11 mouse cellular contexts compared by ENCODE assay signal in genomic region chr11:67276601-67277174, GRCm38 (mm10). TPM values are rescaled to one million over a fixed set of nuclear protein-coding genes. Genes with fewer than 3 reads are reported as not detected.
DNase-seq lines count a peak whose midpoint lies in the region; ATAC-seq lines count a peak whose summit lies in the region.
"Had no signal": no experiment of that assay in that cellular context is flagged by ENCODE, and none has a peak within 500 bp of the region (broad histone marks: within the 10 kb centered on the region; RNA-seq: fewer than 3 reads in every experiment).

TSS of gene Myh8 (plus strand) at chr11:67277124.

- no peaks in the 10 kb centered on the region for H3K4me1 ChIP-seq in embryonic facial prominence, embryonic 14.5 days (ENCODE audit: control insufficient read depth, insufficient read depth, low read length)
- no peaks in the 10 kb centered on the region for H3K4me1 ChIP-seq in embryonic facial prominence, embryonic 10.5 days
- H3K4me1 ChIP-seq in liver, embryonic 15.5 days (replicated peaks), result no peaks in the 10 kb centered on the region
- H3K4me1 ChIP-seq in liver, embryonic 12.5 days, result no peaks in the 10 kb centered on the region
- H3K4me1 ChIP-seq: midbrain, embryonic 12.5 days; stomach, embryonic 15.5 days had no signal

- H3K9ac ChIP-seq in embryonic facial prominence, embryonic 14.5 days (ENCODE audit: low read depth, low read length), result no peak within 1 kb of the TSS
- H3K9ac ChIP-seq in liver, embryonic 15.5 days, result no peak within 1 kb of the TSS
- H3K9ac ChIP-seq in liver, embryonic 12.5 days, result no peak within 1 kb of the TSS
- H3K9ac ChIP-seq: midbrain, embryonic 12.5 days; stomach, embryonic 15.5 days had no signal

- peak; percentile 35 for DNase-seq in embryonic facial prominence, embryonic 14.5 days (ENCODE audit: low spot score)
- no peak for DNase-seq in embryonic facial prominence, embryonic 10.5 days (ENCODE audit: low spot score)
- DNase-seq in adrenal gland, postnatal 25 days, result peak; percentile 10
- peak; percentile 36 to 62 for DNase-seq in gastrocnemius, postnatal 4 days (ENCODE audit: low spot score in 2 of 2)
- DNase-seq in kidney, postnatal 4 days, result no peak
- DNase-seq in B cell, adult 2 months, result no peak
- DNase-seq: kidney, postnatal 25 days had no signal

- H3K36me3 ChIP-seq in embryonic facial prominence, embryonic 14.5 days (ENCODE audit: control insufficient read depth, insufficient read depth, low read length), result no peaks in the 10 kb centered on the region
- H3K36me3 ChIP-seq in embryonic facial prominence, embryonic 10.5 days (replicated peaks), result no peaks in the 10 kb centered on the region
- no peaks in the 10 kb centered on the region for H3K36me3 ChIP-seq in liver, embryonic 15.5 days (replicated peaks)
- no peaks in the 10 kb centered on the region for H3K36me3 ChIP-seq in liver, embryonic 12.5 days
- H3K36me3 ChIP-seq: midbrain, embryonic 12.5 days; stomach, embryonic 15.5 days had no signal

- H3K27me3 ChIP-seq in embryonic facial prominence, embryonic 14.5 days (replicated peaks; ENCODE audit: control insufficient read depth, insufficient read depth, low read length), result no peaks in the 10 kb centered on the region
- H3K27me3 ChIP-seq in embryonic facial prominence, embryonic 10.5 days (replicated peaks; ENCODE audit: low read depth, poor library complexity, severe bottlenecking), result no peaks in the 10 kb centered on the region
- H3K27me3 ChIP-seq in liver, embryonic 15.5 days, result no peaks in the 10 kb centered on the region
- H3K27me3 ChIP-seq in liver, embryonic 12.5 days (replicated peaks), result no peaks in the 10 kb centered on the region
- H3K27me3 ChIP-seq: midbrain, embryonic 12.5 days; stomach, embryonic 15.5 days had no signal

- H3K27ac ChIP-seq in embryonic facial prominence, embryonic 14.5 days (replicated peaks; ENCODE audit: low read depth, low read length), result no peak within 1 kb of the TSS
- H3K27ac ChIP-seq in embryonic facial prominence, embryonic 10.5 days (replicated peaks), result no peak within 1 kb of the TSS
- H3K27ac ChIP-seq in liver, embryonic 15.5 days (replicated peaks), result no peak within 1 kb of the TSS
- no peak within 1 kb of the TSS for H3K27ac ChIP-seq in liver, embryonic 12.5 days
- H3K27ac ChIP-seq: midbrain, embryonic 12.5 days; stomach, embryonic 15.5 days had no signal

- ATAC-seq in embryonic facial prominence, embryonic 14.5 days (ENCODE audit: low read depth), result no peak
- no peak for ATAC-seq in liver, embryonic 15.5 days (ENCODE audit: insufficient read depth)
- no peak for ATAC-seq in liver, embryonic 12.5 days

- no peak within 1 kb of the TSS for H3K4me3 ChIP-seq in embryonic facial prominence, embryonic 14.5 days (ENCODE audit: low read depth, low read length)
- H3K4me3 ChIP-seq in embryonic facial prominence, embryonic 10.5 days, result no peak within 1 kb of the TSS
- H3K4me3 ChIP-seq in liver, embryonic 15.5 days (replicated peaks), result no peak within 1 kb of the TSS
- H3K4me3 ChIP-seq in liver, embryonic 12.5 days, result no peak within 1 kb of the TSS
- H3K4me3 ChIP-seq: midbrain, embryonic 12.5 days; stomach, embryonic 15.5 days had no signal

- WGBS in embryonic facial prominence, embryonic 14.5 days, result 73% methylated on average over 10 of the region's 10 CpGs
- 87% methylated on average over 10 of the region's 10 CpGs for WGBS in embryonic facial prominence, embryonic 10.5 days
- 69% methylated on average over 10 of the region's 10 CpGs for WGBS in liver, embryonic 15.5 days (ENCODE audit: insufficient replicate concordance)
- WGBS in liver, embryonic 12.5 days (ENCODE audit: insufficient replicate concordance), result 66% methylated on average over 10 of the region's 10 CpGs

- no peaks in the 10 kb centered on the region for H3K9me3 ChIP-seq in embryonic facial prominence, embryonic 14.5 days (ENCODE audit: control insufficient read depth, low read length)
- no peaks in the 10 kb centered on the region for H3K9me3 ChIP-seq in embryonic facial prominence, embryonic 10.5 days
- H3K9me3 ChIP-seq in liver, embryonic 15.5 days (replicated peaks), result no peaks in the 10 kb centered on the region
- H3K9me3 ChIP-seq in liver, embryonic 12.5 days (replicated peaks), result no peaks in the 10 kb centered on the region
- H3K9me3 ChIP-seq: midbrain, embryonic 12.5 days; stomach, embryonic 15.5 days had no signal

- no peak within 1 kb of the TSS for H3K4me2 ChIP-seq in embryonic facial prominence, embryonic 14.5 days (ENCODE audit: low read depth, low read length)
- H3K4me2 ChIP-seq in liver, embryonic 15.5 days, result no peak within 1 kb of the TSS
- no peak within 1 kb of the TSS for H3K4me2 ChIP-seq in liver, embryonic 12.5 days
- H3K4me2 ChIP-seq: midbrain, embryonic 12.5 days; stomach, embryonic 15.5 days had no signal

RNA-seq across cellular contexts. Expression of gene Myh8, which starts in this region (rescaled TPM):
- polyA plus RNA-seq in embryonic facial prominence, embryonic 14.5 days (2014; fragmentation: Nextera tagmentation; extraction: Ambion mirVana), result 158 and 282 TPM in 2 replicates
- polyA plus RNA-seq in embryonic facial prominence, embryonic 10.5 days (2016; fragmentation: Nextera tagmentation; extraction: Ambion mirVana), result 0.05 and 0.09 TPM in 2 replicates
- 7.4 and 13.5 TPM in 2 replicates for polyA plus RNA-seq in liver, embryonic 15.5 days (2015; fragmentation: Nextera tagmentation; extraction: Ambion mirVana)
- 0.15 and 0.37 TPM in 2 replicates for polyA plus RNA-seq in liver, embryonic 12.5 days (2016; fragmentation: Nextera tagmentation; extraction: Ambion mirVana)
- not detected in 2 replicates for total RNA-seq in adrenal gland, postnatal 25 days (2021)
- over 10,000 TPM; 11,963 to 12,269 TPM for total RNA-seq in gastrocnemius, postnatal 4 days (2021)

Comparison
In these comparisons a context has a peak if more than half of its experiments do, and no peak if none do; other contexts are left out.
1. RNA of gene Myh8 (total RNA-seq): 11,963 to 12,269 TPM in gastrocnemius, postnatal 4 days; not detected in adrenal gland, postnatal 25 days; every median in the first group is over 1,000 times any median in the second.
2. RNA of gene Myh8 (polyA plus RNA-seq): 158 to 282 TPM in embryonic facial prominence, embryonic 14.5 days; 7.4 to 13.5 TPM in liver, embryonic 15.5 days, 0.15 to 0.37 TPM in liver, embryonic 12.5 days and 0.05 to 0.09 TPM in embryonic facial prominence, embryonic 10.5 days; every median in the first group is over 10 times any median in the second.
3. DNase-seq: peak in embryonic facial prominence, embryonic 14.5 days (single experiment) and gastrocnemius, postnatal 4 days (2 of 2); none in embryonic facial prominence, embryonic 10.5 days (single experiment), kidney, postnatal 4 days (0 of 2) and B cell, adult 2 months (0 of 2).
4. Peak in DNase-seq in adrenal gland, postnatal 25 days; RNA of the gene not detected or under 1 TPM.